Mouse (Mus musculus) lung, embryonic 16.5 days (tissue): ENCODE data around the gene Wap. TPM values are rescaled to one million over a fixed set of nuclear protein-coding genes. Genes with fewer than 3 reads are reported as not detected.

Experiments
- ATAC-seq: fragments of 200-750 bp; cut with Nextera tagmentation; 2 replicates; pipeline ENCODE4 v1.8.0; 2017; ENCODE audit warnings: low read depth, mild to moderate bottlenecking, moderate library complexity
- H3K27ac ChIP-seq: fragments of 300-500 bp; sonication (generic); 2 replicates; pipeline ENCODE4 v1.5.1; 2014; ENCODE audit warnings: mild to moderate bottlenecking, control low read depth, low read length
- H3K27me3 ChIP-seq: fragments of 300-500 bp; sonication (generic); 2 replicates; pipeline ENCODE4 v1.6.1; 2014; ENCODE audit warnings: low read depth, low read length, mixed read lengths; ENCODE audit not compliant: control insufficient read depth, insufficient read depth
- H3K36me3 ChIP-seq: fragments of 300-500 bp; sonication (generic); 2 replicates; pipeline ENCODE4 v1.6.1; 2014; ENCODE audit warnings: low read length; ENCODE audit not compliant: control insufficient read depth, insufficient read depth
- H3K4me1 ChIP-seq: fragments of 300-500 bp; sonication (generic); replicated peaks from 2 replicates; pipeline ENCODE4 v1.6.1; 2014; ENCODE audit warnings: low read length, mixed read lengths; ENCODE audit not compliant: control insufficient read depth, insufficient read depth
- H3K4me2 ChIP-seq: fragments of 300-500 bp; sonication (generic); 2 replicates; pipeline ENCODE4 v1.6.1; 2014; ENCODE audit warnings: low read depth, low read length, control low read depth
- H3K4me3 ChIP-seq: fragments of 300-500 bp; sonication (generic); 2 replicates; pipeline ENCODE4 v1.5.1; 2014; ENCODE audit warnings: mild to moderate bottlenecking, low read length, control low read depth
- H3K9ac ChIP-seq: fragments of 300-500 bp; sonication (generic); 2 replicates; pipeline ENCODE4 v1.6.1; 2014; ENCODE audit warnings: low read length, control low read depth
- H3K9me3 ChIP-seq: fragments of 300-500 bp; sonication (generic); 2 replicates; pipeline ENCODE4 v1.6.1; 2016; ENCODE audit warnings: low read length; ENCODE audit not compliant: control insufficient read depth
- WGBS: fragments of 180-500 bp; shearing (Covaris S2); extraction: QIAGEN DNeasy Blood & Tissue Kit; methylation state at CpG from one replicate; pipeline ENCODE4 v1.1.7; 2014; 5-methylcytosine and 5-hydroxymethylcytosine counted together
- polyA plus RNA-seq: library from polyadenylated mRNA; unstranded; fragments of >200 nt; fragmentation: Nextera tagmentation; extraction: Ambion mirVana; gene quantifications from 2 replicates; pipeline ENCODE4 v1.2.1, GENCODE M21; 2015

Gene Wap
- polyA plus RNA-seq, 1 experiment from 2014 or later, result not detected

DNA sequence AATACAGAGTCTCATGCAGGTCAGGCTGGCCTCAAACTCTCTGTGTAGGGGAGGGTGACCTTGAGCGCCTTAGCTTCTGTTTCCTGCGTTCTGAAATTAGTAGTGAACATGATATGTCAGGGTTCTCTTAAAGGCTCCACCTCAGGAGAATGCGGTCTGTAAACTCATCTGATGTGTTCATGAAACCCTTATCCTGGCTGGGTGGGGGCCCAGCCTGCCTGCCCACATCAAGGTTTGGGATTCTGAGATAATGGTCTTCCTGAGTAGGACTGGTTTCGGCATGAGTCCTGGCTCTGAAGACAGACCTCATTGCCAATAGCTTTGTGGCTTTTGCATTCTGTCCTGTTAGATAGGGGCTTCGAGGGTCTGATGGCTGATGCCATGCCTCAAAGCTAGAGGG lies 43.1 kb downstream of the Wap start:
- Histone ChIP-seq H3K9me3 (no peaks in the 10 kb centered on the region), H3K27ac (no peak overlapping the region), H3K36me3 (peaks cover 45% of the 10 kb centered on the region), H3K27me3 (no peaks in the 10 kb centered on the region), H3K9ac (no peak overlapping the region), H3K4me3 (no peak overlapping the region), H3K4me1 (peaks cover 11% of the 10 kb centered on the region), H3K4me2 (no peak overlapping the region)
- 91% methylated on average over 5 of the region's 5 CpGs for WGBS
- ATAC-seq, result no peak

DNA sequence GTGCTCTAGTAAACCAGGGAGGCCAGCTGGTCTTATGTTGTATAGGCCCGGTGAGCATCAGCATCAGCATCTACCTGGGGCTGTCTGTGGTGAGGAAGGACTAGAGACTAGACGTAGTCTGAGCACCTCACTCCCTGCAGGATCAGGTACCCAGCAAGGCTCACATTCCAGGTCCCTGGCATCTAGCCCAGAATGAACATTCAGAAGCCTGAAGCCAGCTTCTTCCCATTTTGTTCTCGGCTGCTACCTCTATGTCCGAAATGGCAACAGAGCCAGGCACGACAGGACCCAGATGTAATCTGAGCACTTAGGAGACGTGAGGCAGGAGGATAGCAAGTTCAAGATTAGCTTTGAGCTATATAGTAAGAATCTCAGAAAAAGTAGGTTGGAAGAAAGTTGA lies 43.6 kb downstream of the Wap start:
- Histone ChIP-seq H3K4me3 (no peak overlapping the region), H3K9me3 (no peaks in the 10 kb centered on the region), H3K36me3 (peaks cover 49% of the 10 kb centered on the region), H3K27ac (0 out of 2 replicates have a peak overlapping the region, but pooled peaks have one; percentile 16), H3K9ac (no peak overlapping the region), H3K4me1 (peaks cover 11% of the 10 kb centered on the region), H3K27me3 (no peaks in the 10 kb centered on the region), H3K4me2 (no peak overlapping the region)
- no peak for ATAC-seq
- 71% methylated on average over 6 of the region's 6 CpGs for WGBS

DNA sequence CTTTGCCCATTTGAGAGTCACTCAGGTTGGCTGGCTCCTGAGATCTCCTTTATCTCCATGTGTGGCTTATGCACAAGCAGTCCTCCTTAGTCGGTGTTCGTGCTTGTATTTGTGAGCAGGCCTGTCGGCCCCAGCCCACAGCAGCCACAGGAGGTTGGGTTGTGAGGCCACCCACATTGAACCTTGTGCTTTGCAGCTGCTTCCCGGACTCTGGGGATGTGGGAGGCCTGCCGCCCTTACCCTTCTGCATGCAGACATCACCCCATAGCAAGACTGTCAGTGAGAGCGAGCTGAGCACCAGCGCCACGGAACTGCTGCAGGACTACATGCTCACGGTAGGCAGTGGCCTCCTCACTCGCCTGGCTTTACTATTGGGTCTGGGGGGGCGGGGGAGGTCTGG lies 45.0 kb downstream of the Wap start:
- H3K36me3 ChIP-seq, result peaks cover 54% of the 10 kb centered on the region
- H3K27ac ChIP-seq, result no peak overlapping the region
- H3K4me1 ChIP-seq, result peaks cover 5% of the 10 kb centered on the region
- no peaks in the 10 kb centered on the region for H3K27me3 ChIP-seq
- H3K9me3 ChIP-seq, result no peaks in the 10 kb centered on the region
- no peak overlapping the region for H3K4me3 ChIP-seq
- no peak for ATAC-seq
- no peak overlapping the region for H3K9ac ChIP-seq
- H3K4me2 ChIP-seq, result no peak overlapping the region
- 63% methylated on average over 11 of the region's 11 CpGs for WGBS

DNA sequence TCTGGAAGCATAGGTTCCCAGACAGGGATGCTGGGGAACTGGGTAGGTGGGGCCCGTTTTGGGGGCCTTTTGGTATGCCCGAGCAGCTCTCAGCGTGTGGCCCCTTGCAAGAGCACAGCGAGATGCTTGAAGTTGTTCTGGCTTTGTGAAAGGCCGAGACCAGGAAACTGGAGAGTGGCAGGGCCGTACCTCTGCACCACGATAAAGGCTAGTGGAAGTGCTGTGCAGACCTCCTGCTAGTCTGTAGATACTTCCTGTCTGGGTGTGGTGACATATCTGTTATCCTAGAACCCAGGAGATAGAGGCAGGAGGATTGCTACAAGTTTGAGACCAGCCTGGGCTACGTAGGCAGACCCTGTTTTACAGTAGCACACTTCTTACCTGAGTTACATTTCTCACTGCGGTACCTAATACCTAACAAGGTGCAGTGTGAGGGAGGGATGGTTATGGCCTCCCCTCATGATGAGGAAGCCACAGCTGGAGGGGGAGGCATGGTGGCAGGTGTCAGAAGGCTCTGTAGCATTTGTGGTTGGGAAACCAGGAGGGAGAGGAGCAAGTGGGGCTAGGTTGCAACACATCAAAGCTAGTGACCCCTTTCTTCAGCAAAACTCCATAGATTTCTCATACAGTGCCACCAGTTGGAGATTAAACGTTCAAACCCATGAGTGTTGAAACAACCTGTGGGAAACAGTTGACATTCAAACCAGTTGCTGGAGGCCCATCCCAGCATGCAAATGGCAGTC lies 47.3 kb downstream of the Wap start:
- 85% methylated on average over 10 of the region's 10 CpGs for WGBS
- Histone ChIP-seq H3K4me3 (no peak overlapping the region), H3K27ac (no peak overlapping the region), H3K4me1 (no peaks in the 10 kb centered on the region), H3K4me2 (no peak overlapping the region), H3K9me3 (no peaks in the 10 kb centered on the region), H3K27me3 (no peaks in the 10 kb centered on the region), H3K36me3 (peaks cover 46% of the 10 kb centered on the region), H3K9ac (no peak overlapping the region)
- ATAC-seq, result no peak

DNA sequence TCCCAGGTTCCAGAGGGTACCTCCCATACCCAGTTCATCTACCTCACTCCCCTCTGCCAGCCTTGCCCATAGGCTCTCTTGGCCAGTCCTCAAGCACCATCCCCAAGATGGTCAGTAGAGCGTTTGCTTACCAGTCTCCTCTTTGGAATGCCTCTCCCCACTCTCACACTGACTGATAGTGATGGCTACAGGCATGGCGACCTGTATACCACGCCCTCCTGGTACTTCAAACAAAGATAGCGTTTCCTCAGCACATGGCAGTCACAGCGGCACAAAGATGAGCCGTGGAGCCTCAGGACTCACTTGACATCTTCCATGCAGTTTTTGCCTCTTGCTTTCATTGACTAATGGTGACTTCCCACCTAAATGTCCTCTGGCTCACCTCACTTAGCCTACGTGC lies 48.6 kb downstream of the Wap start:
- Histone ChIP-seq H3K4me2 (no peak overlapping the region), H3K27ac (no peak overlapping the region), H3K36me3 (peaks cover 43% of the 10 kb centered on the region), H3K27me3 (no peaks in the 10 kb centered on the region), H3K4me3 (no peak overlapping the region), H3K4me1 (no peaks in the 10 kb centered on the region), H3K9ac (no peak overlapping the region), H3K9me3 (no peaks in the 10 kb centered on the region)
- no peak for ATAC-seq
- 77% methylated on average over 7 of the region's 7 CpGs for WGBS

DNA sequence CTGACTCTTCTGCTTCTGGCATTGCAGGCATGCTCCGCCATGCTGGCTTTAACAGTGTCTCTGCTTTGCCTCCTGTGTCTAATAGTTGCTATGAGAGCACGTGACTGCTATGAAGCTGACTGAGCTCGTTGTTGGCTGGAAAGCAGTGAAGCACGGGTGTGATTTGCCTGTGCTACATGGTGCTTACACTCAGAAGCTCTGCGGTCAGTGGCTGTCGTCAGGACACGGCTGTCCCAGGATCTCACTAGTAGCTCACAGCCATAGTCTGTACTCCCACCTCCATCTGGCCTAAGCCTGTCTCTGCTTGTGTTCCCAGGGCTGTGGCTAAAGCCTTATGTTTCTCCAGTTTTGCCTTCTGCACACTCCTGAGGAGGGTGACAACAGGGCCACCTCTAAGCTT lies 50.1 kb downstream of the Wap start:
- Histone ChIP-seq H3K36me3 (peaks cover 32% of the 10 kb centered on the region), H3K4me1 (no peaks in the 10 kb centered on the region), H3K27me3 (no peaks in the 10 kb centered on the region), H3K4me3 (no peak overlapping the region), H3K27ac (no peak overlapping the region), H3K4me2 (no peak overlapping the region), H3K9me3 (no peaks in the 10 kb centered on the region), H3K9ac (no peak overlapping the region)
- WGBS, result 89% methylated on average over 7 of the region's 7 CpGs
- ATAC-seq, result no peak

DNA sequence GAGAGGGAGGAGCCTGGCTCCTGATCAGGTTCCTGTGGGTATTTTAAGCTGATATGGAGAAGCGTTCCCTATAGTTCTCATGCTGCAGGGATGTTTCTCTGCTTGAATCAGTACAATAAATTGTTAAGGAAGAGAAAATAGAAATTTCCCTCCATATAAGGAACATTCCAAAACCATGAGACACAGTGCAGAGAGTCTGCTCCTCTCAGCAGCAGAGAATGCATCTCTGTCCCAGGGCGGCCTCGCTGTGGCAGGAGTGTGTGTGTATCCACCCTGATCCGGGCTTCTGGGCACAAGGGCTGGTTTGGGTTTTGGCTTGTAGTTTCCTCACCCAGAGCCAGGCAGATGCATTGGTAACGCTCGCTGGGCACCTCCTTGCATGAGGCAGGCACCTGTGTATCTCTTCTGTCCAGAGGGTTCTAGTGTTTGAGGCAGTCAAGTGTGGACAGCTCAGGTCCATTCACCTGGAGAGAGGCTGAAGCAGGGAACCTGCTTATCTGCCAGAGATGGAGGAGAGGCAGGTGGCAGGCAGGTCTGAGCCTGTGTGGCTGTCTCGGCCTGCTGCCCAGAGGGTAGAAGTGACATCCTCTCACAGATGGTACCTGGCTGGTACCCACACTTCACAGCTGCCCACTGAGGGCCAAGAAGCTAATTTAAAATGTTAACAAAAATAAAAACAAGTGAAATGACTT lies 51.0 kb downstream of the Wap start:
- Histone ChIP-seq H3K36me3 (peaks cover 25% of the 10 kb centered on the region), H3K27me3 (no peaks in the 10 kb centered on the region), H3K9ac (no peak overlapping the region), H3K4me2 (no peak overlapping the region), H3K27ac (no peak overlapping the region), H3K4me3 (no peak overlapping the region), H3K9me3 (no peaks in the 10 kb centered on the region), H3K4me1 (no peaks in the 10 kb centered on the region)
- ATAC-seq, result 0 out of 2 replicates have a peak, but pooled peaks have one; percentile 10
- WGBS, result 86% methylated on average over 7 of the region's 7 CpGs

DNA sequence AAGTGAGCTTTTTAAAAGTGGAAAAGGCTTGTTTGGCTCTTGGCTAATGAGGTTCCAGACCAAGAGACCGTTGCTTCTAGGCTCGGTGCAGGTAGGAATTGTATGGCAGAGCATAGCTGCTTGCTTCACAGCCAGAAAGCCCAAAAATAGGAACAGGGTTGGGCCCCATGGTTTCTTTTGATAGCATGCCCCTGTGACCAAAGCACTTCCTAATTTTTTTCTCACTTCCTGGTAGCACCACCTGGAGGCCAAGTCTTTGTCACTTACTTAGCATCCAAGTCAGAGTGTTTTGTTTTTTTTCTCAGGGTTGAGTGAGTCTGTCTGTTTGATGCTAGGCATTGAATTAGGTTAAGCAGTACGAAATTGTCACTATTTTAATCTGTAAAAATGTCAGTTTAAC lies 51.8 kb downstream of the Wap start:
- no peaks in the 10 kb centered on the region for H3K9me3 ChIP-seq
- peaks cover 19% of the 10 kb centered on the region for H3K36me3 ChIP-seq
- H3K9ac ChIP-seq, result no peak overlapping the region
- no peak overlapping the region for H3K4me3 ChIP-seq
- H3K27ac ChIP-seq, result no peak overlapping the region
- ATAC-seq, result no peak
- no peaks in the 10 kb centered on the region for H3K4me1 ChIP-seq
- 84% methylated on average over 3 of the region's 3 CpGs for WGBS
- H3K4me2 ChIP-seq, result no peak overlapping the region
- H3K27me3 ChIP-seq, result no peaks in the 10 kb centered on the region

DNA sequence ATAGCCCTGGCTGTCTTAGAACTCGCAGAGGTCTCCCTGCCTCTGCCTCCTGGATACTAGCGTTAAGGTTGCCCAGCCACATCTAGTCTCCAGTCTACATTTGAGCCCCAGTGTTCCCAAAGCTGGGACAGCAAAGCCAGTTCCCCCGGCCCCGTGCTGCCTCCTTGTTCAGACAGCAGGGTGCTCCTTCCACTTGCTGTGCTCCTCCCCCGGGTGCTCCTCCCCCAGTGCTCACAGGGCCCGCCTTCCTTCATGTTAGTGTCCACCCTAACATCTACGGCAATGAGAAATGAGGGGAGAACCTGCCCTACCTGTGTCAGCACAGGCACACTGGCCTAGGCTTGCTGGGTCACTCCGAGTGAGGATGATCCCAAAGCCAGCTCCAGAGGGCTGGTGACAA lies 52.7 kb downstream of the Wap start:
- Histone ChIP-seq H3K4me3 (no peak overlapping the region), H3K9me3 (no peaks in the 10 kb centered on the region), H3K9ac (no peak overlapping the region), H3K36me3 (peaks cover 15% of the 10 kb centered on the region), H3K4me2 (no peak overlapping the region), H3K27ac (no peak overlapping the region), H3K4me1 (no peaks in the 10 kb centered on the region), H3K27me3 (no peaks in the 10 kb centered on the region)
- WGBS, result 82% methylated on average over 8 of the region's 8 CpGs
- no peak for ATAC-seq
